In genomic region chr6:115677441-115677840, GRCm38 (mm10) we compare ENCODE assay signal across 8 mouse cellular contexts. TPM values are rescaled to one million over a fixed set of nuclear protein-coding genes. Genes with fewer than 3 reads are reported as not detected.
A peak's percentile ranks its signal among the peaks of the same experiment; 100 is the strongest.
DNase-seq lines count a peak whose midpoint lies in the region; ATAC-seq and TF ChIP-seq lines count a peak whose summit lies in the region.

No protein-coding gene starts in this region.

- WGBS in heart, embryonic 15.5 days, result 97% methylated on average over 7 of the region's 7 CpGs
- 96% methylated on average over 7 of the region's 7 CpGs for WGBS in hindbrain, embryonic 11.5 days
- 97% methylated on average over 7 of the region's 7 CpGs for WGBS in midbrain, embryonic 11.5 days

- peaks cover 21% of the 10 kb centered on the region for H3K4me1 ChIP-seq in heart, embryonic 15.5 days (replicated peaks)
- H3K4me1 ChIP-seq in G1E (ENCODE audit: insufficient read depth, low read depth, low read length), result peaks cover 37% of the 10 kb centered on the region
- H3K4me1 ChIP-seq in hindbrain, embryonic 11.5 days (replicated peaks; ENCODE audit: control insufficient read depth, insufficient read depth, low read length), result no peaks in the 10 kb centered on the region; the same call in 1 of the 2 replicates
- H3K4me1 ChIP-seq in midbrain, embryonic 11.5 days (ENCODE audit: control insufficient read depth, insufficient read depth, low read length), result peaks cover 8% of the 10 kb centered on the region; the same call in 1 of the 2 replicates

- H3K9ac ChIP-seq in heart, embryonic 15.5 days, result no peak overlapping the region
- H3K9ac ChIP-seq in hindbrain, embryonic 11.5 days (ENCODE audit: low read depth, low read length), result no peak overlapping the region; the same call in 1 of the 2 replicates
- H3K9ac ChIP-seq in midbrain, embryonic 11.5 days (ENCODE audit: low read length), result no peak overlapping the region

- TF ChIP-seq CTCF in G1E (IDR thresholded peaks at IDR 0.05; ENCODE audit: low read depth, low read length), result no peak

- no peak for ATAC-seq in heart, embryonic 15.5 days (replicated peaks; ENCODE audit: insufficient number of reproducible peaks, insufficient read depth, low FRiP score, low read depth)
- ATAC-seq in G1E (ENCODE audit: extremely low read depth, insufficient number of reproducible peaks, low FRiP score, poor library complexity, severe bottlenecking), result no peak
- no peak for ATAC-seq in hindbrain, embryonic 11.5 days (ENCODE audit: low FRiP score)
- ATAC-seq in midbrain, embryonic 11.5 days (ENCODE audit: low FRiP score), result no peak

- no peaks in the 10 kb centered on the region for H3K36me3 ChIP-seq in heart, embryonic 15.5 days
- peaks cover 5% of the 10 kb centered on the region for H3K36me3 ChIP-seq in G1E (replicated peaks)
- H3K36me3 ChIP-seq in hindbrain, embryonic 11.5 days (ENCODE audit: control insufficient read depth, insufficient read depth, low read length), result no peaks in the 10 kb centered on the region
- no peaks in the 10 kb centered on the region for H3K36me3 ChIP-seq in midbrain, embryonic 11.5 days (ENCODE audit: control insufficient read depth, insufficient read depth, low read length)

- H3K9me3 ChIP-seq in heart, embryonic 15.5 days (replicated peaks), result no peaks in the 10 kb centered on the region
- no peaks in the 10 kb centered on the region for H3K9me3 ChIP-seq in G1E (replicated peaks)
- H3K9me3 ChIP-seq in hindbrain, embryonic 11.5 days (ENCODE audit: control insufficient read depth, low read length), result no peaks in the 10 kb centered on the region
- no peaks in the 10 kb centered on the region for H3K9me3 ChIP-seq in midbrain, embryonic 11.5 days (ENCODE audit: control insufficient read depth, low read length)

- peak overlapping the region; percentile 99; the same call in 1 of the 2 replicates for H3K27ac ChIP-seq in heart, embryonic 15.5 days
- no peak overlapping the region for H3K27ac ChIP-seq in hindbrain, embryonic 11.5 days (ENCODE audit: low read depth, low read length)
- H3K27ac ChIP-seq in midbrain, embryonic 11.5 days (ENCODE audit: low read depth, low read length), result no peak overlapping the region

- peak overlapping the region; percentile 62 for H3K4me2 ChIP-seq in heart, embryonic 15.5 days
- peak overlapping the region; percentile 48 for H3K4me2 ChIP-seq in hindbrain, embryonic 11.5 days (replicated peaks; ENCODE audit: low read depth, low read length)
- H3K4me2 ChIP-seq in midbrain, embryonic 11.5 days, result peak overlapping the region; percentile 52; the same call in 1 of the 2 replicates

- DNase-seq in heart, adult 8-10 months (ENCODE audit: low spot score), result no peak
- no peak for DNase-seq in G1E (ENCODE audit: low spot score)
- DNase-seq in hindbrain, embryonic 11.5 days (ENCODE audit: low spot score), result no peak
- DNase-seq in midbrain, embryonic 11.5 days (ENCODE audit: low spot score, missing footprints), result no peak
- DNase-seq in adrenal gland, postnatal 25 days, result no peak
- no peak for DNase-seq in right cerebral cortex, postnatal 4 days
- no peak for DNase-seq in layer of hippocampus, postnatal 10 days (ENCODE audit: low spot score in 2 of 2)

- H3K27me3 ChIP-seq in heart, embryonic 15.5 days, result no peaks in the 10 kb centered on the region
- H3K27me3 ChIP-seq in G1E (ENCODE audit: insufficient read depth, low read length), result no peaks in the 10 kb centered on the region
- H3K27me3 ChIP-seq in hindbrain, embryonic 11.5 days (ENCODE audit: control insufficient read depth, insufficient read depth, low read length), result no peaks in the 10 kb centered on the region
- no peaks in the 10 kb centered on the region for H3K27me3 ChIP-seq in midbrain, embryonic 11.5 days (ENCODE audit: control insufficient read depth, insufficient read depth, low read length)

- H3K4me3 ChIP-seq in heart, embryonic 15.5 days, result peak overlapping the region; percentile 89
- H3K4me3 ChIP-seq in G1E (ENCODE audit: low read depth, low read length), result peak overlapping the region; percentile 99; the same call in 1 of the 2 replicates
- peak overlapping the region; percentile 98; the same call in 1 of the 2 replicates for H3K4me3 ChIP-seq in hindbrain, embryonic 11.5 days (ENCODE audit: low read depth, low read length)
- H3K4me3 ChIP-seq in midbrain, embryonic 11.5 days (ENCODE audit: low read depth, low read length), result no peak overlapping the region; the same call in 1 of the 2 replicates

RNA-seq across cellular contexts. Expression of gene Raf1, which starts 1.0 kb away (rescaled TPM):
- polyA plus RNA-seq in heart, embryonic 15.5 days (2015; fragmentation: Nextera tagmentation; extraction: Ambion mirVana), result 90.7 and 97.4 TPM in 2 replicates
- 100 to 1,000 TPM in 3 of 4 experiments, 10 to 100 TPM in 1; 97.6 to 104 (median 102) TPM for total RNA-seq in heart, adult 8-10 months (2022)
- total RNA-seq in G1E (2014; fragmentation: Nextera tagmentation) (75.5 and 78.1 TPM in 2 replicates), G1E (2017) (53.0 and 56.9 TPM in 2 replicates)
- 14.6 and 20.9 TPM in 2 replicates for polyA plus RNA-seq in G1E (2012)
- polyA plus RNA-seq in hindbrain, embryonic 11.5 days (2014; fragmentation: Nextera tagmentation; extraction: Ambion mirVana), result 148 and 157 TPM in 2 replicates
- polyA plus RNA-seq in midbrain, embryonic 11.5 days (2014; fragmentation: Nextera tagmentation; extraction: Ambion mirVana), result 141 and 146 TPM in 2 replicates
- 115 and 155 TPM in 2 replicates for total RNA-seq in adrenal gland, postnatal 25 days (2021)
- 100 to 1,000 TPM; 114 to 123 TPM for total RNA-seq in layer of hippocampus, postnatal 10 days (2021)
